Mouse (Mus musculus): ENCODE measurements around the gene Isl2. TPM values are rescaled to one million over a fixed set of nuclear protein-coding genes. Genes with fewer than 3 reads are reported as not detected.

Gene Isl2
- total RNA-seq (2015) (not detected in 2 replicates), total RNA-seq (2017) (not detected in 2 replicates)

- ATAC-seq (replicated peaks; ENCODE audit: poor library complexity): no peak
These were observed at the start of gene Isl2 for GRCm38 (mm10) chr9:55538377-55538776. TSS of gene Isl2 (plus strand) at chr9:55538672.

DNA sequence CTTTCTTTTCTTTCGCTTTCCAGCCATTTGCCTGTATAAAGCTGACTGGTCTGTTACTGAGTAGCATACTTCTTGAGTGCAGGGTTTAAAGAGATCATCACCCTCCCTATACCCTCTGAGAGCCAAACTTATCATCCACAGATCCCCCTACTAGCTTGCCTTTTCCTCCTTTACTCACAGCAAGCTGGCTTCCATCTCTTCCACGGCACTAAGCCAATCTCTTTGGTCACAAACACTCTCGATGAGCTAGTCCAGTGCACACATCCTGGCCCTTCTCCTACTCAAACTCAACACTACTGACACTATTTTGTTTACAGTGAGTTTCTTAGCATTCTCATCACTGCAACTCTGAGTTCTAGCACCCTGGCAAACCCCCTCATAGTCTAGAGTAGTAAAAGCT, 30.6 kb upstream of the Isl2 start:
- no peak for ATAC-seq (replicated peaks; ENCODE audit: poor library complexity)

DNA sequence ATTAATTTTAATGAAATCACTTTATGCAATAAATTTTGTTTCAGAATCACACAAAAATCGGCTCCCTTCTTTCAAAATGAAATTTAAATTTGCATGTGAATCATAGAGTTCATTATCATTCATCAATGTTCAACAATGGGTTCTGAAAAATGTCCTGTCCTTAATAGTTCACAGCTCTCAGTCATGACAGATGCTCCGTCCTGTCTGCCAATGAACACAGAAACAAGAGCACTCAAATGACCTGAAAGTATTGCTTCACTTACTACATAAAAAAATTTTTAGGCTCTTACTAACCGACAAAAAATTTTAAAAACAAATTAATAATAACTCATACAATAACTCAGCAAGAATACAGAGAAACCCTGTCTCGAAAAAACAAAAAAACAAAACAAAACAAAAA, 29.8 kb upstream of the Isl2 start:
- no peak for ATAC-seq (replicated peaks; ENCODE audit: poor library complexity)

GRCm38 (mm10) chr9:55509731-55510130, 28.7 kb upstream of the Isl2 start:
- no peak for ATAC-seq (replicated peaks; ENCODE audit: poor library complexity)

DNA sequence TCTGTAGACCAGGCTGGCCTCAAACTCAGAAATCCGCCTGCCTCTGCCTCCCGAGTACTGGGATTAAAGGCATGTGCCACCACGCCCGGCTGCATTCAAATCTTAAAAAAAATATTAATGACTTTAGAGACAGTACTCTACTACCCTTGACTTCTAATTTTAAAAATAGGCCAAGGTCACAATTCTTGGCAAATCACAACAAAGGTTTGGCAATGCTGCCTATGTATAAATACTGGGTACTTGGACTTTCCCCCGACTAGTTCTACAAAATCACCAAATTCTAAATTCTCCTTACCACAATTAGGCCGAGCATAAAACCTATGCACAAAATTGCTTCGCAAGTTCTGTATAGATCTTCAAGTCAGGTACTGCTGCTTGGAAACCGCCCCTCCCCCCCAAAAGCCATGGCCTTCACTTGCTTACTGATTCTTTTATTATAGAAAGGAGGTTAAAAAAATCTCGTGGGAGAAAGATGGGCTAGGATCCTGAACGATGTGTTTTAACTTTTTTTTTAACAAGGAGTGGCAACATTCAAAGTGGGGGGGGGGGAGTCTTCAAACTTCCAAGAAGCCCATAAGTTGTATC, 27.7 kb upstream of the Isl2 start:
- ATAC-seq (replicated peaks; ENCODE audit: poor library complexity): no peak

GRCm38 (mm10) chr9:55511521-55511993, 26.9 kb upstream of the Isl2 start:
- ATAC-seq (replicated peaks; ENCODE audit: poor library complexity): peak; percentile 68

DNA sequence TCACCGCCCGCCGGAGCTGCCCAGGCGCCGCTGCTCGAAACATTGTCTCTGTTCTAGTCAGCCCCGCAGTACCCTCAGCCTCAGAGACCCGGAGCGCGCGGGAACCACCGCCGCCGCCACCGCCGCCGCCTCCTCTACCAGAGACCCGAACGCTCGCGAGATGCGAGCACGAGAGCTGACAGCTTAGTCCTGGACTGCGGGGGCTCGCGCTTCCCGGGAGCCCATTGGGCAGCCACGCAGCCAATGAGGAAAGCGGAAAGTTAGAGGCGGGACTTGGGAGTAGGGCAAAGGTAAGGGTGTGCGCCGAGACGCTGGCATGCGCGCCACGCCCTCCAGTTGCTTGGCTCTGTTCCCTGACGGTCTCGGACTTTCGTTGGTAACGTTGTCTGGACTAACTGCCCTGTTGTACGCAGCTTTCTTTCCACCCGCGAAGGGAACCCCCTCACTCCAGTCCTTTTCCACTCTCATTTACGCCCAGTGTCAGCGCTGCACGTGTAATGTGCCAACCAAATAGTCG, 26.4 kb upstream of the Isl2 start, which contains the start of gene Etfa:
TSS of gene Etfa (minus strand) at position 217 of the 517 bp plus-strand sequence.
- peak; percentile 98 for ATAC-seq (replicated peaks; ENCODE audit: poor library complexity)

DNA sequence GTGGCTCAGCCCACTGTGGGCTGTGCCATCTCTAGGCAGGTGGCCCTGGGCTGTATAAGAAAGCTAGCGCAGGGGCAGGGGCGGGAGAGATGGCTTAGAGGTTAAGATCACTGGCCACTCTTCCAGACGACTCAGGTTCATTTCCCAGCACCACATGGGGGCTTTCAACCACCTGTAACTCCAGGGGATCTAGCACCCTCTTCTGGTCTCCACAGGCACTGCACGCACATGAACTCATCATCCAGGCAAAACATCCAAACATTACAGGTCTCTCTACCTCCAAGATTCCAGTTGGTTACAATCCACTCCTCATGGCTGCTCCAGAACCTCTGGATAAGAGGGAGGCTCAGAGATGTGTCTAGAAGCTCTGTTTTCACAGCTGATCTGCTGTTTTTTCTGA, 12.8 kb upstream of the Isl2 start:
- ATAC-seq (replicated peaks; ENCODE audit: poor library complexity): peak; percentile 74

- peak; percentile 73 for ATAC-seq (replicated peaks; ENCODE audit: poor library complexity)
These were observed 2.6 kb upstream of the Isl2 start for GRCm38 (mm10) chr9:55535907-55536306.

DNA sequence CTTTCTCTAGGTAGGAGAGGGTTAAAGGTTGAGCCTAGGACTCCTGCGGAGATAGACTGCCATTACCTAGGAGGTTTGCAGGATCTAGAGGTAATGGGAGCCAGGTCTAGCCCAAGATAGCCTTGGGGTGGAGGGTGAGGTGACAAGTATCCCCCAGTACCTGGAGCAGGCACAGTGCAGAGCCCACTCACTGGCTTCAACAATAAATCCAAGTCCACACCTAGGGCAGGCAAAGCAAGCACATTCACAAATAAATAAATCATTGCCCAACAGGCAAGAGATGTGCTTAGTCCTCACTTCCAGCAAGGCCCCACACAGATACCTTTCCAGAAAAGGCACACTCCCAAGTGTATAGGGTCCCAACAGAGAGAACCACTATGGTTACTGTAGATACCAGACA, 534 bp downstream of the Isl2 start:
- no peak for ATAC-seq (replicated peaks; ENCODE audit: poor library complexity)

DNA sequence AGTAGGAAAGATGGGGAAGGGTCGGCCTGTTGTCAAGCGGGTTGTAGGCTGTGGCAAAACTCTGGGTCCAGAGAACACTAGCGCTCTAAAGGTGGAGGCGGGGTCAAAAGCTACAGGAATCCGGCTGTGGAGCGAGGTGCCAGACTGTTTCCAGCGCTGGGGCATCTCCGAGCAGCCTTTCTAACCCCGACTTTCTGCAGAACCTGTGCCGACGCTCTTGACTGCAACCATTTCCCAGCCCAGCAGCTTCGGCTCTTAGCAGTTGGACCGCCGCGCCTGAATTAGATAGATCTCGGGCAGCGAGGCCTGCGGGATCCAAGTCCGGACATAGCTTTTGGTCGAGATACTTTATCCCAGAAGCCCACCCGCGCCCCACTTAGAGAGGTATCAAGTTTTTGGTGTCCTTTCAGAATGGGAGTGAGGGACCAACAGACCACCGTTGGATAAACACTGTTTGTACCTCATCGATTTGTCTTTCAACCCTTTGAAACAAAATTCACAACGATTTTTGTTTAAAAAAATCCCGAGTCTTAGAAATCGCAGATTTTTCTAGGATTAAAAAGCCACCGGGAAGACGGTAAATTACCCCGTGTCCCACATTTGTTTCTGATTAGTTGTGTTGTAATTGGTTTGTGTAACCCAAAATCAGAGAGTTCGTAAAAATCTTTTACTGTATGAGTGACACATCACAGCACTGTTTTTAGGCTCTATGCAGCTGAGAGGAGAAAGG, 1.4 kb downstream of the Isl2 start:
- ATAC-seq (replicated peaks; ENCODE audit: poor library complexity): no peak

GRCm38 (mm10) chr9:55540391-55540770, 1.9 kb downstream of the Isl2 start:
- no peak for ATAC-seq (replicated peaks; ENCODE audit: poor library complexity)

GRCm38 (mm10) chr9:55540888-55541287, 2.4 kb downstream of the Isl2 start:
- peak; percentile 26; the same call in 1 of the 2 replicates for ATAC-seq (replicated peaks; ENCODE audit: poor library complexity)

DNA sequence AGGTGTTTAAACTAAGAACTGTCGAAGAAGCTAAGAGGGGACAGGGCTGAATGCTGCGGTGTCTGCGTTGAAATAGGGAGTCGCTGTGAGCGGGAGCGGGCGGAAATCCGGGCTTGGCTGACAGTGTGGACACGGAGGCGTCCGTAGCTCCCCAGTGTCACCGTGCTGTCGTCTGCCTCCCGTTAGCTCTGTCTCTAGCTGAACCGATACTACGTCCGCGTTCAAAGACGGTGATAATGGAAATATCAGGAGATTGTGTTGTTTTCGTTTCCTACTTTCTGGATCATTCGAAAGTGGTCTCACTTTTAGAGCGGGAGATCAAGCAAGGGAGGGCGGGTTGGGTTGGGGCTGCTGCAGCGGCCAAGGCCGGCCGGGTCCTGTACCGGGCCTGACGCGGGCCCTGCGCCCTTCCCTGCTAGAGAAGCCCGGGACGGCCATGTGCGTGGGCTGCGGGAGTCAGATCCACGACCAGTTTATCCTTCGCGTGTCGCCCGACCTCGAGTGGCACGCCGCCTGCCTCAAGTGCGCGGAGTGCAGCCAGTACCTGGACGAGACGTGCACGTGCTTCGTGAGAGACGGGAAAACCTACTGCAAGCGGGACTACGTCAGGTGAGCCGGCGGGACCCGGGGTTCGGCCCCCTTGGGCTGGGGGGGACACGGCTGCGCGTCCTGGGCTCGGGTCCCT, 3.4 kb downstream of the Isl2 start:
- ATAC-seq (replicated peaks; ENCODE audit: poor library complexity): no peak

DNA sequence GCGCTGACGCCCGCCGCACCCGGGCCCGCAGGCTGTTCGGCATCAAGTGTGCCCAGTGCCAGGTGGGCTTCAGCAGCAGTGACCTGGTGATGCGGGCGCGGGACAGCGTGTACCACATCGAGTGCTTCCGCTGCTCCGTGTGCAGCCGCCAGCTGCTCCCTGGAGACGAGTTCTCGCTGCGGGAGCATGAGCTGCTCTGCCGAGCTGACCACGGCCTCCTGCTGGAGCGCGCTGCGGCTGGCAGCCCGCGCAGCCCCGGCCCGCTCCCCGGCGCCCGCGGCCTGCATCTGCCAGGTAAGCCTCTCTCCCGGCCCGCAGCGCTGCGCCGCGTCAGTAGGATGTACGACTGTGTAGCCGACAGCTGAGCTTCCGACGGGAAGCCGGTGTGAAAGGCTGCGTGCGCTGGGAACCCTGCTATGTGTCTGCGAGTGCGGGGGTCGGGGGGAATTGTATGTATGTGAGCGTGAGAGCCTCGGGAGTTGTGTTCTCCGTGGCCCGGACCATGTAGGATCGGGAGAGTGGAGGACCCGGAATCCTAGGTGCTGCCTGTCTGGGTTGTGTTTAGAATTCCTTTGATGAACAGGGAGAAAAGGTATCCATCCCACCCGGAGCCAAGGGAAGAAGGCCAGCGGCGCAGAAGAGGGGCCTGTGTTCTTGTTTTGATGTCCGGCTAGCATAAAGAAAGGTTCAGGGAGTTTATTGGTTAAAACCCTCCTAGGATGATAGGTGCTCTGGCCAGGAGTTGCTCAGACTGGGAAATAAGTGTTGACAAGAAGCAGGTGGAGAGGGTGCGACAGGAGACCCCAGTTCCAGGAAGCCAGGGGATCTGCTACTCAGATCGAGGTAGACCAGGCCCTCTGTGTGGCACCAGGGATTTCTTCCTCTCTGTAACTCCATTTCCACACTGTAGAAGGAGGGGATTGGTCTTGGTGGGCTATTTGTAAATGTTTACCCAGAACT, 4.2 kb downstream of the Isl2 start:
- ATAC-seq (replicated peaks; ENCODE audit: poor library complexity): no peak

GRCm38 (mm10) chr9:55543336-55543702, 4.8 kb downstream of the Isl2 start:
- no peak for ATAC-seq (replicated peaks; ENCODE audit: poor library complexity)

GRCm38 (mm10) chr9:55543703-55544401, 5.4 kb downstream of the Isl2 start:
- no peak for ATAC-seq (replicated peaks; ENCODE audit: poor library complexity)

GRCm38 (mm10) chr9:55544861-55545555, 6.5 kb downstream of the Isl2 start:
- peak; percentile 13; the same call in 1 of the 2 replicates for ATAC-seq (replicated peaks; ENCODE audit: poor library complexity)

DNA sequence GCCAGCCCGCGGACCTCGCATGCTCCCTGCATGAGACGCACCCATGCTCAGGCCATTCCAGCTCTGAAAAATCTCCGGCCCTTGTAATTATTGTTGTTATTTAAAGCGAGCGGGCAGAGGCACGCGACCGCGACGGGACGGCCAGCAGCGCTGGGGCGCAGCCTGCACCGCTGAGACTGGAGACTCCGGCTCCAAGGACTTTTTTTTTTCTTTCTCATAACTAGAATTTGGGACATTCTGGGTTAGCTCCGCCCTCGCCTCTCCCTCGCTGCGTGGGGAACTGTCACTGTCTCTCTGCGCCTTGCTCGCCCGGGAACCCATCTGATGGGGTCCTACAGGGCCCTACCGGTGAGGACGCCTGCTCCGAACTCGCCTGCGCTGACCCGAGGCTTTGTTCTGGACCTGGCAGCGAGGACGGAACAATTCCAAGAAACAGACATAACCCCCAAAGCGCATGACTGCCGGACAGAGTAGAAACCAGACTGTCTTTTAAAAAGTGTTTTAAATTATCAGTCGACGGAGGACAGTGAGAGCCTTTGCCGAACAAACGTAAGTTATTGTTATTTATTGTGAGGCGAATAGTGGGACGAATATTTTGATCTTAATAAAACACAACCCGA, 7.2 kb downstream of the Isl2 start:
- no peak for ATAC-seq (replicated peaks; ENCODE audit: poor library complexity)
